Comparison of ENCODE assay signal across 8 mouse cellular contexts in genomic region chr13:21402287-21402846, GRCm38 (mm10). TPM values are rescaled to one million over a fixed set of nuclear protein-coding genes. Genes with fewer than 3 reads are reported as not detected.
A peak's percentile ranks its signal among the peaks of the same experiment; 100 is the strongest.
DNase-seq lines count a peak whose midpoint lies in the region; ATAC-seq and TF ChIP-seq lines count a peak whose summit lies in the region.

Gene Zkscan3, minus strand, starts transcription at chr13:21402755.

- peaks cover 5% of the 10 kb centered on the region for H3K4me1 ChIP-seq in brown adipose tissue, adult 24 weeks (ENCODE audit: control insufficient read depth, insufficient read depth, insufficient read length, low read length)
- peaks cover 2 to 18% of the 10 kb centered on the region in 2 experiments; a peak in 3 of 4 replicates for H3K4me1 ChIP-seq in heart, embryonic 14.5 days (ENCODE audit: control insufficient read depth in 2 of 2, insufficient read depth in 2 of 2, low read length in 2 of 2)
- peaks cover 6 to 9% of the 10 kb centered on the region in 2 experiments; a peak in 3 of 4 replicates for H3K4me1 ChIP-seq in liver, embryonic 14.5 days (replicated peaks; ENCODE audit: control insufficient read depth in 2 of 2, insufficient read depth in 2 of 2, low read length in 1 of 2)
- 0 out of 2 replicates have a peak, but pooled peaks cover 2% of the 10 kb centered on the region for H3K4me1 ChIP-seq in neural tube, embryonic 11.5 days (ENCODE audit: control insufficient read depth, insufficient read depth, low read length)
- no peaks in the 10 kb centered on the region for H3K4me1 ChIP-seq in stomach, postnatal 0 days (replicated peaks; ENCODE audit: control insufficient read depth, insufficient read depth)

- under 1% methylated on average over 35 of the region's 35 CpGs for WGBS in heart, embryonic 14.5 days
- WGBS in liver, embryonic 14.5 days (ENCODE audit: insufficient replicate concordance): under 1% methylated on average over 35 of the region's 35 CpGs
- under 1% methylated on average over 35 of the region's 35 CpGs for WGBS in neural tube, embryonic 11.5 days
- WGBS in stomach, postnatal 0 days: 0% methylated on average over 35 of the region's 35 CpGs

- peak; percentile 30 for TF ChIP-seq EP300 in liver, embryonic 14.5 days (IDR thresholded peaks at IDR 0.05; ENCODE audit: low read depth)
- TF ChIP-seq EP300 in stomach, postnatal 0 days (optimal IDR thresholded peaks at IDR 0.05): no peak

- no peak for TF ChIP-seq CTCF in liver, embryonic 14.5 days (IDR thresholded peaks at IDR 0.05; ENCODE audit: low read depth)
- peak; percentile 21; the same call in 1 of the 2 replicates for TF ChIP-seq CTCF in stomach, postnatal 0 days (IDR thresholded peaks at IDR 0.05; ENCODE audit: low read depth)

- no peaks in the 10 kb centered on the region for H3K9me3 ChIP-seq in heart, embryonic 14.5 days (ENCODE audit: control insufficient read depth, low read length)
- H3K9me3 ChIP-seq in liver, embryonic 14.5 days (ENCODE audit: control insufficient read depth, low read length): no peaks in the 10 kb centered on the region
- H3K9me3 ChIP-seq in neural tube, embryonic 11.5 days (ENCODE audit: control insufficient read depth, low read length): no peaks in the 10 kb centered on the region
- no peaks in the 10 kb centered on the region for H3K9me3 ChIP-seq in stomach, postnatal 0 days (ENCODE audit: control insufficient read depth, low read length)

- H3K27me3 ChIP-seq in heart, embryonic 14.5 days (ENCODE audit: control insufficient read depth, insufficient read depth, low read length): no peaks in the 10 kb centered on the region
- no peaks in the 10 kb centered on the region for H3K27me3 ChIP-seq in liver, embryonic 14.5 days (ENCODE audit: control insufficient read depth, insufficient read depth, low read length)
- H3K27me3 ChIP-seq in neural tube, embryonic 11.5 days (ENCODE audit: control insufficient read depth, insufficient read depth, low read length): no peaks in the 10 kb centered on the region
- H3K27me3 ChIP-seq in stomach, postnatal 0 days (ENCODE audit: control insufficient read depth, insufficient read depth, low read length): no peaks in the 10 kb centered on the region

- H3K9ac ChIP-seq in heart, embryonic 14.5 days (ENCODE audit: low read length): peak within 1 kb of the TSS; percentile 93
- H3K9ac ChIP-seq in liver, embryonic 14.5 days (replicated peaks): peak within 1 kb of the TSS; percentile 86
- peak within 1 kb of the TSS; percentile 86 for H3K9ac ChIP-seq in neural tube, embryonic 11.5 days (ENCODE audit: low read length)
- peak within 1 kb of the TSS; percentile 90 for H3K9ac ChIP-seq in stomach, postnatal 0 days (ENCODE audit: low read length)

- peak within 1 kb of the TSS; percentile 78 for H3K4me3 ChIP-seq in brown adipose tissue, adult 24 weeks (ENCODE audit: insufficient read depth, low read depth, low read length)
- H3K4me3 ChIP-seq in heart, embryonic 14.5 days (ENCODE audit: control insufficient read depth in 1 of 2, insufficient read depth in 1 of 2, low read depth in 1 of 2, low read length in 2 of 2): peak within 1 kb of the TSS; percentile 88 to 97
- peak within 1 kb of the TSS; percentile 72 to 80 for H3K4me3 ChIP-seq in liver, embryonic 14.5 days (ENCODE audit: insufficient read depth in 1 of 2, low read depth in 2 of 2, low read length in 2 of 2)
- H3K4me3 ChIP-seq in neural tube, embryonic 11.5 days (ENCODE audit: low read depth, low read length): peak within 1 kb of the TSS; percentile 76
- H3K4me3 ChIP-seq in stomach, postnatal 0 days (ENCODE audit: low read depth, low read length): peak within 1 kb of the TSS; percentile 78

- peak within 1 kb of the TSS; percentile 76 for H3K4me2 ChIP-seq in heart, embryonic 14.5 days (ENCODE audit: low read length)
- H3K4me2 ChIP-seq in liver, embryonic 14.5 days (ENCODE audit: low read depth): peak within 1 kb of the TSS; percentile 88
- H3K4me2 ChIP-seq in neural tube, embryonic 11.5 days (ENCODE audit: low read depth): peak within 1 kb of the TSS; percentile 55
- peak within 1 kb of the TSS; percentile 72 for H3K4me2 ChIP-seq in stomach, postnatal 0 days (replicated peaks; ENCODE audit: low read depth)

- peak; percentile 80 for ATAC-seq in heart, embryonic 14.5 days (ENCODE audit: insufficient number of reproducible peaks, insufficient read depth, low FRiP score, low read depth)
- ATAC-seq in liver, embryonic 14.5 days (ENCODE audit: insufficient read depth): peak; percentile 92
- ATAC-seq in neural tube, embryonic 11.5 days (ENCODE audit: insufficient read depth, low FRiP score, low TSS enrichment): peak; percentile 94
- ATAC-seq in stomach, postnatal 0 days (ENCODE audit: low FRiP score, low TSS enrichment): peak; percentile 93

- peak; percentile 91 for DNase-seq in CD4-positive, CD25-positive, alpha-beta regulatory T cell, adult 2 months (ENCODE audit: low read depth, low spot score)
- peak; percentile 41 for DNase-seq in fibroblast of lung, adult 2 months (ENCODE audit: low read depth)
- peak; percentile 90 for DNase-seq in kidney, postnatal 14 days
- peak; percentile 70 to 76 (median 75) for DNase-seq in liver, embryonic 14.5 days (ENCODE audit: low read depth in 3 of 3, low spot score in 3 of 3)
- peak; percentile 88 for DNase-seq in neural tube, embryonic 11.5 days (ENCODE audit: low spot score)
- DNase-seq in stomach, postnatal 0 days (ENCODE audit: low spot score): peak; percentile 89

- H3K27ac ChIP-seq in brown adipose tissue, adult 24 weeks (replicated peaks; ENCODE audit: low read depth, low read length): peak within 1 kb of the TSS; percentile 79
- peak within 1 kb of the TSS; percentile 72 to 95 for H3K27ac ChIP-seq in heart, embryonic 14.5 days (replicated peaks in 1 of 2; ENCODE audit: control insufficient read depth in 1 of 2, insufficient read depth in 1 of 2, low read depth in 2 of 2, low read length in 2 of 2)
- H3K27ac ChIP-seq in liver, embryonic 14.5 days: peak within 1 kb of the TSS; percentile 63
- H3K27ac ChIP-seq in neural tube, embryonic 11.5 days (ENCODE audit: low read depth, low read length): peak within 1 kb of the TSS; percentile 40; the same call in 1 of the 2 replicates
- peak within 1 kb of the TSS; percentile 83 for H3K27ac ChIP-seq in stomach, postnatal 0 days (replicated peaks)

- peaks cover 31% of the 10 kb centered on the region for H3K36me3 ChIP-seq in heart, embryonic 14.5 days (ENCODE audit: control insufficient read depth, insufficient read depth, low read length)
- peaks cover 8% of the 10 kb centered on the region for H3K36me3 ChIP-seq in liver, embryonic 14.5 days (replicated peaks; ENCODE audit: control insufficient read depth, insufficient read depth, low read depth)
- no peaks in the 10 kb centered on the region for H3K36me3 ChIP-seq in neural tube, embryonic 11.5 days (ENCODE audit: control insufficient read depth, insufficient read depth, low read length)
- H3K36me3 ChIP-seq in stomach, postnatal 0 days (ENCODE audit: control insufficient read depth, insufficient read depth, low read length): no peaks in the 10 kb centered on the region

RNA-seq across cellular contexts. Expression of gene Zkscan3, which starts in this region (rescaled TPM):
- 22.9 and 36.8 TPM in 2 replicates for polyA plus RNA-seq in brown adipose tissue, adult 24 weeks (2012; ENCODE audit: insufficient read depth, insufficient read length, missing spikeins)
- polyA plus RNA-seq in heart, embryonic 14.5 days (2014; fragmentation: Nextera tagmentation; extraction: Ambion mirVana): 67.1 and 67.3 TPM in 2 replicates
- polyA plus RNA-seq in liver, embryonic 14.5 days (2012; rRNA removed): 18.6 and 24.5 TPM in 2 replicates
- polyA plus RNA-seq in liver, embryonic 14.5 days (2014; fragmentation: Nextera tagmentation; extraction: Ambion mirVana): 23.0 and 25.6 TPM in 2 replicates
- 79.8 and 84.7 TPM in 2 replicates for polyA plus RNA-seq in neural tube, embryonic 11.5 days (2014; fragmentation: Nextera tagmentation; extraction: Ambion mirVana)
- polyA plus RNA-seq in stomach, postnatal 0 days (2015; fragmentation: Nextera tagmentation; extraction: Ambion mirVana): 32.9 and 36.4 TPM in 2 replicates

Comparison
In these comparisons a context has a peak if more than half of its experiments do, and no peak if none do; other contexts are left out.
1. Peak in every context shown above with its lines: DNase-seq, ATAC-seq, H3K4me3 ChIP-seq and H3K27ac ChIP-seq.
2. DNase-seq: peak in every context shown above with its lines; median percentile 91 in CD4-positive, CD25-positive, alpha-beta regulatory T cell, adult 2 months; 90 in kidney, postnatal 14 days; 89 in stomach, postnatal 0 days; 88 in neural tube, embryonic 11.5 days; 75 in liver, embryonic 14.5 days; 41 in fibroblast of lung, adult 2 months.